Mouse (Mus musculus) thymus, postnatal 36 days (tissue): ENCODE data around the gene Vmn2r98.
"Not testable (repeated sequence)": the region's sequence is repeated elsewhere in the genome, so short reads cannot be mapped to it uniquely, and the experiment has no call there.

Source experiments
- DNase-seq, 2 experiments: peaks; one replicate each; pipeline ENCODE4 v3.0.0; 2022; ENCODE audit warnings: mixed read lengths in 2 of 2

Gene Vmn2r98

GRCm38 (mm10) chr17:19053160-19053559, at the start of gene Vmn2r98:
Vmn2r98 (plus strand) TSS chr17:19053460.
- not testable (repeated sequence) for DNase-seq

- DNase-seq: not testable (repeated sequence)
Measured at GRCm38 (mm10) chr17:19031441-19031840, 21.8 kb upstream of the Vmn2r98 start.

GRCm38 (mm10) chr17:19031962-19032361, 21.3 kb upstream of the Vmn2r98 start:
- DNase-seq: no peak

- DNase-seq: no peak
Measured at GRCm38 (mm10) chr17:19032721-19033120, 20.5 kb upstream of the Vmn2r98 start.
